In the genomic region with DNA sequence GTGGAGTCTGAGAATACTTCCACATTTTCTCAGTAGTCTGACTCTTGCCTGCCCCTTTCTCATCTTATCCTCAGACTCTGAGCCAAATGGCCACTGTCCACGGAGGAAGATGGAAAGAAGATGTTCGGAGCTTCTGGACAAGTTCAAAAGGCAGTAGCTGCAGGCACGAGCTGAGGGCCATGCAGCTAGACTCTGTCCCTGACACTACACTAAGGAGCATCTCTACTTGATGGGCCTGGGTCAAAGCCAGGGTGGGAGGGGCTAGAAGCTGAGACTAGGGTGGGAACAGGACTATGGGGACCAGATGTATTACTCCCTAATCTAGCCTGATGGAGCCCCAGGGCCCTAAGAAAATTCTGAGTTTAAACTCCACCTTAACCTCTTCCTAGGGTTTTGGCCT, we compare ENCODE assay signal across 13 mouse cellular contexts.
"Had no signal": no experiment of that assay in that cellular context is flagged by ENCODE, and none has a peak within 500 bp of the region (broad histone marks: within the 10 kb centered on the region; RNA-seq: fewer than 3 reads in every experiment).

No protein-coding gene starts in this region.

- H3K9me3 ChIP-seq: hindbrain, embryonic 13.5 days; limb, embryonic 10.5 days; liver, embryonic 15.5 days; midbrain, embryonic 13.5 days; neural tube, embryonic 15.5 days had no signal

- H3K4me1 ChIP-seq: limb, embryonic 10.5 days; liver, embryonic 15.5 days had no signal

- H3K27ac ChIP-seq: hindbrain, embryonic 13.5 days; hindbrain, postnatal 0 days; limb, embryonic 10.5 days; liver, embryonic 15.5 days; macrophage; midbrain, embryonic 13.5 days; neural tube, embryonic 15.5 days had no signal

- H3K4me3 ChIP-seq: hindbrain, embryonic 13.5 days; limb, embryonic 10.5 days; liver, embryonic 15.5 days; midbrain, embryonic 13.5 days; myocyte; neural tube, embryonic 15.5 days had no signal

- ATAC-seq: hindbrain, postnatal 0 days; midbrain, embryonic 13.5 days had no signal

- H3K27me3 ChIP-seq: hindbrain, embryonic 13.5 days; liver, embryonic 15.5 days; midbrain, embryonic 13.5 days; neural tube, embryonic 15.5 days had no signal

- H3K9ac ChIP-seq: hindbrain, embryonic 13.5 days; liver, embryonic 15.5 days; midbrain, embryonic 13.5 days; neural tube, embryonic 15.5 days had no signal

- H3K4me2 ChIP-seq: hindbrain, embryonic 13.5 days; liver, embryonic 11.5 days; liver, embryonic 15.5 days; midbrain, embryonic 13.5 days; neural tube, embryonic 15.5 days had no signal

- H3K36me3 ChIP-seq: hindbrain, embryonic 13.5 days; limb, embryonic 10.5 days; liver, embryonic 15.5 days; midbrain, embryonic 13.5 days; neural tube, embryonic 15.5 days had no signal

- DNase-seq: kidney, adult 2 months; right cerebral cortex, adult 18-20 months; right cerebral cortex, postnatal 25 days; thymus, postnatal 36 days had no signal
